Mouse (Mus musculus): ENCODE data around the gene Ezr.

DNA sequence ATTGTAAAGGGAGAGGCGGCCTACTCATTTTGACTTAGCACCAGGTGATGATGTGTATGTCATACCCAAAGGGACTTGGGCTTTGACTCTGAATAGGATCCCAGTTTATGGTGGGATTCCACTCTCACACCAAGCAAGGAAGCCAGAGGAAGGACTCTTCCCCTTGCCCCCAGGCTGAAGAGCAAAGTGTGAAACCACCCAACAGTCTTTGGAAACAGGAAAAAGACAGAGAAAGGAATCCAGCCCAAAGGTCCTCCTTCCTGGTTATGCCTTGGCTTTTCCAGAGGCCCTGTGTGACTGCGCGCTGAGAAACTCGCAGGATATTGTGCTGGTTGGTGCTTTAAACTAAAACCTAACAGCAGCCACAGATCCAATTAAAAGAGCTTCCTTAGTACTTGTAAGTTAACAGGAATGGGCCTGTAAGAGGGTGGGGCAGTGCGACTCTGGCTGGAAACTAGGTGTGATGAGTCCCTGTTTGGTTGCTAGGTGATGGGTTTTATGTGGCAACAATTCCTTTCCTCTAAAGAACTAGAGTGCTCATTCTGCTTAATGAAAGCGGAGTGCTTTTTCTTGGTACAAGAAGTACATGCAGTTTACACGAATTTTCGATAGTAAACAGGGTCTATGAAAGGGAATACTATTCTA, 26.1 kb upstream of the Ezr start:
- no peak for TF ChIP-seq GATA1 (IDR thresholded peaks at IDR 0.05; ENCODE audit: low read length)
- no peak for TF ChIP-seq TAL1 (IDR thresholded peaks at IDR 0.05; ENCODE audit: low read length)
